Mouse (Mus musculus) c-Kit-negative CD71-positive TER-119-positive erythroid progenitor cells, embryonic 14.5 days (primary cell): ENCODE results near the gene Gramd1b.
"Not testable (repeated sequence)": the region's sequence is repeated elsewhere in the genome, so short reads cannot be mapped to it uniquely, and the experiment has no call there.

ENCODE experiments used
- DNase-seq: peaks from one replicate; pipeline ENCODE4 v3.0.0-alpha.2; 2013; ENCODE audit warnings: low read depth, low spot score

Gramd1b gene

GRCm38 (mm10) chr9:40519294-40519693 lies 11.9 kb downstream of the Gramd1b start:
- no peak for DNase-seq

GRCm38 (mm10) chr9:40511970-40512369 lies 19.2 kb downstream of the Gramd1b start:
- no peak for DNase-seq

- no peak for DNase-seq
Observed at GRCm38 (mm10) chr9:40509479-40509878, 21.7 kb downstream of the Gramd1b start.

- no peak for DNase-seq
Observed at GRCm38 (mm10) chr9:40506576-40506975, 24.6 kb downstream of the Gramd1b start.

GRCm38 (mm10) chr9:40505471-40506312 lies 25.5 kb downstream of the Gramd1b start:
- no peak for DNase-seq

- DNase-seq, result no peak
Observed at GRCm38 (mm10) chr9:40504886-40505285, 26.3 kb downstream of the Gramd1b start.

GRCm38 (mm10) chr9:40500691-40501090 lies 30.5 kb downstream of the Gramd1b start:
- no peak for DNase-seq

GRCm38 (mm10) chr9:40482351-40483084 lies 48.7 kb downstream of the Gramd1b start:
- DNase-seq, result not testable (repeated sequence)

GRCm38 (mm10) chr9:40481271-40481670 lies 49.9 kb downstream of the Gramd1b start:
- DNase-seq, result no peak

GRCm38 (mm10) chr9:40479333-40479732 lies 51.9 kb downstream of the Gramd1b start:
- no peak for DNase-seq

- DNase-seq, result no peak
Observed at GRCm38 (mm10) chr9:40478146-40478900, 52.9 kb downstream of the Gramd1b start.

GRCm38 (mm10) chr9:40477611-40478010 lies 53.6 kb downstream of the Gramd1b start:
- no peak for DNase-seq

GRCm38 (mm10) chr9:40476098-40476497 lies 55.1 kb downstream of the Gramd1b start:
- no peak for DNase-seq

GRCm38 (mm10) chr9:40472961-40473510 lies 58.1 kb downstream of the Gramd1b start:
- no peak for DNase-seq

GRCm38 (mm10) chr9:40469403-40470137 lies 61.6 kb downstream of the Gramd1b start:
- DNase-seq, result no peak

GRCm38 (mm10) chr9:40466782-40467181 lies 64.4 kb downstream of the Gramd1b start:
- DNase-seq, result no peak

GRCm38 (mm10) chr9:40465596-40465995 lies 65.6 kb downstream of the Gramd1b start:
- DNase-seq, result no peak

- no peak for DNase-seq
Observed at GRCm38 (mm10) chr9:40462401-40462800, 68.8 kb downstream of the Gramd1b start.

- no peak for DNase-seq
Observed at GRCm38 (mm10) chr9:40460781-40461180, 70.4 kb downstream of the Gramd1b start.

GRCm38 (mm10) chr9:40459304-40460280 lies 71.6 kb downstream of the Gramd1b start:
- no peak for DNase-seq
